Mouse (Mus musculus): Measurements from ENCODE around the gene Fgf23.

The Fgf23 gene

DNA sequence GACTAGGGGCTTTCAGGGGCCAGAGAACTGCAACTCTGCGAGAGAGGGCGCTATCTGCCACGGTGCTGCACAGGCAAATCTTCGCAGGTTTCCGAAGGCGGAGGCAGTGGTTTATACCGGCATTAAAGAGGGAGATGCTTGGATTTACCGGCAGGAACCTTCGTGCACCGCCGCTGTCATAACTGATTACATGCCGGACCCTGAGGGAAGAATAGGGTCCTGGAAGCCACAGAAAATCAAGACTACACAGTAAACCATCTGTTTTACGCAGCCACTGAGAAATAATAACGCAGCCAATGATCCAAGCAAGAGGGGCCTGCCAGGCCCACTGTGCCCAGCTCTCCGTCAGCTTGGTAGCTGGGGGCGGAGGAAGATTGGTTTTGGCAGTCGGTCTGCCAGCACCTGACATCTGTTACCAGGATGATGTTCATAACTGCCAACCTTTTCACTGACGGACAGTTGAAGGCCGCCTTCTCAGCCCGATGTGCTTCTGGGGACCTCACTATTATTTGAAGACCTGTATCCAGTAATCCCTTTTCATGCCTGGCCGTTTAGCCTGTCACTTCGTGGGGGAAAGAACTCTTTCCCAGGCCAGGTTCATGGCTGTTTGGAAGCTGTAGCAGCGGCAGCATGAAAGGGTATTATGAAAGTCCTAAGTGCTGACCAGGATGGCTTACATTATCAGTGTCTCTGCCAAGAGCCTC is 42.2 kb downstream of the Fgf23 start:
- DNase-seq (ENCODE audit: low read depth, low spot score), result no peak

DNA sequence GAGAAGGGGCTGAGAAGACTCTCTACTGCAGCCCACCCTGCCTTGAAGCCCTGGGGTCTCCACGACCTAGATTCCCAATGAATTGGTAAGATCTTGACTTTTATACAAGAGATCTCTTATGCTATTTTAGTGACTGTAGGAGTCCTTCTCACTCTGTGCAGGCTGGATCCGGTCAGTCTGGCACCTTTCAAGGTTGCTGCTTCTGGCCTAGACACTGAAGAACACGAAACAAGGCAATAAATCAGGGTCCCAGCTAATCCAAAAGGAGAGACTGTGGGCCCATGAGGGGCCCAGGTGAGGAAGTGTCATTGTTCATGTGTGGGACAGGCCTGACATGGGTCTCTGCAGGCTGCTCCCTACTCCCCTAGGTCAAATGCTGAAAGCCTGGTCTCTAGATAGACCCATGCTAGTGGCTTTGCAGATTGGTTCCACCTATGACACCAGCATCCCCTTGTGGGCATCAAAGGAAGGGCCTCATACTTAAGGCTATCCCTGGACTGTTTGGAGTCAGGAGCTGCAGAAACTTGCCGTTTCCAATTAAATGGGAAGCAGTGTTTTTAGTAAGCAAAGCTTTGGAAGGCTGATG is 49.6 kb downstream of the Fgf23 start:
- DNase-seq (ENCODE audit: low read depth, low spot score), result peak; percentile 25

DNA sequence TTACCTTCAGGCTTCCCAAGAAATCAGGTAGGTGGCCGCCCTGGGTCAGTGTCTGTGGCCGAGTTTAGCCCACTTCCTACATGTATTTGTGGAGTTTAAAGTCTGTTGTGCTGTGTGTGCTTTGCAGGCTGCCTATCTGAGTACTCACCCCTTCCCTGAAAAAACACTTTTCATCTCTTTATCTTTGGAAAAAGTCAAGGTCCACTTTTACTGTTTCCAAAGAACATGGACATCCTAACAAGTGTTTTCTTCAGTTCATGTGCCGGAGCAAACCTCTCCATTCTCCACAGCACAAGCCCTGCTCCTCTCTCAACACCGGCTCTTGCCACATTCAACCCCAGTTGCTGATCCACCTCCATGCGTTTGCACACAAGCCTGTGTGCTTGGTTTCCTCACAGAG is 50.3 kb downstream of the Fgf23 start:
- DNase-seq (ENCODE audit: low read depth, low spot score), result no peak

DNA sequence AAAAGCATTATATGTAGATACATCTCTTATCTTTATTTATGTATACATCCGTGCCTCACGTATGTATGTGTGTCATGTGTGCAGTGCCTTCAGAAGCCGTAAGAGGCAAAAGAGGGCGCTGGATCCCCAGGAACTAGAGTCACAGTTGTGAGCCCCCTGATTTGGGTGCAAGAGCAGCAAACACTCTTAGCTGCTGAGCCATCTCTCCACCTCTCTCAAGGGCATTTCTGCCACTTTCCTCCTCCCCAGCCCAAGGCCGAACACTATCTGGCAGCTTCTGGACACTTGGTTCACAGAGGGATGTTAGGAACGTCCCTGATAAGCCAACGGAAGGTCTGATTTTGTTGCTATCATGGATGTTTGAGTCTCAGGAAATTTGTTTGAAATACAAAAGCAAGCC is 50.8 kb downstream of the Fgf23 start:
- no peak for DNase-seq (ENCODE audit: low read depth, low spot score)

DNA sequence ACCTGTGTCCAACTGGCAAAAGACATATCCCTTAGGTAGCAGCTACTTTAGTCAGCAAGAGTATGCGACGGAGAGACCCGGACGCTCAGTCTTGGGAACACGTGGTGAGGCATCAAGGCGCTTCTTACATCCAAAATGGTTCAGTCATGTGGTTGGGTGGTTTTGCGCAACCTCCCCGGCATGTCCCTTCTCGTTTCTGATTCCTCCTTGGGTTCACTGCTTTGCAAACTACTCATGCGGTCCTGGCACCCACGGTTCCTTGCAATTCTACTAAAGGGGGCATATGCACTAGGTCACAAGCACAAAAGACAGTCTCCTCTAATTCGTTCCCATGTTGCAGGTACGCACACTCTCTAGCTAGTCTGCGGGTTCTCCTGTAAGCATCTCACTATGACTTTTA is 57.0 kb downstream of the Fgf23 start:
- DNase-seq (ENCODE audit: low read depth, low spot score), result no peak

DNA sequence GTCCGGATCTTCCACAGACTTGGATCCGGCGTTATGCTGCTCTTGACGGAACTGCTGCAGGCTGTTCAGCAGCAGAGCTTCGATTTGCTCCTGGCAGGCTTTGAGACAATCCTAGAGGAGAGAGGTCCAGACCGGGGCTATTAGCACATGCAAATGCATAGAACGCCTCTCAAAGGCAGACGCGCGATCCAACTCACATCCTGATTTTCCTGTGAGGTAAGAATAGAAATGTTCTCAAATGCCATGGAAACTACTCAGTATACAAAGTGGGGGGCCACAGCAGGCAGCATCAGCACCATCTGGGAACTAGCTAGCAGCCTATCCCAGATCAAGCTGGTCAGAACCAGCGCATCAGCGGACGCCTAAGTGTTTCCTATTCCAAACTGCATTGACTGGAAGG is 57.7 kb downstream of the Fgf23 start:
- no peak for DNase-seq (ENCODE audit: low read depth, low spot score)

All from CD4-positive helper T cell, adult 2 months (primary cell).